Comparison of ENCODE assay signal across 17 mouse cellular contexts in the genomic region with DNA sequence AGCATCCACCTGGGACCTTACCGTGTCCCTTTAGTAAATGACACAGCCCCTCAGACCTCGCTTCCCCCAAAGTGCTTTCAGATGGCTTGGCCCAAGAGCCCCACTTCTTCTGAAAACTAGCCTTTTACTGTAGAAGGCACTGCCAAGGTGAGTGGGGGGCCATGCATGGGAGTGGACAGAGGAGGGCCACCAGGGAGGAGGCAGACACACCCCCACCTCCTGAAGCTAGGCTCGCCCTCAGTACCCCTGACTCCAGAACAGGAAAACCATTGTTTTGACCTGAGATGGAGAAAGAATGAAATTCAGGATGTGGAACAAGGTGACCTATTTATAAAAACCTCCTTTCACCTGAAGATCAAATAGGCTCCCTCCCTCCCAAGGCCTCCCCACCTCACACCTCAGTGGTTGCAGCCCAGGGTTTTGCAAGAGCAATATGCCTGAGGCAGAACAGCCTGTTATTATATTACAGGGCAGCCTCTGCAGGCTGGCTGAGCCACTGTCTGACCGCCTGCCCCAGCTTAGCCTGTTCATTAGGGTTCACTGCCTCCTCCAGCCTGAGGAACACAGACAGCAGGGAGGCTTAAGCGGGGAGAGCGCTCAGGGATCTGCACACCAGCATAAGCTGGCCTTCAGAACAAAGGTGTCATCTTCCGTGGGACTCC. TPM values are rescaled to one million over a fixed set of nuclear protein-coding genes. Genes with fewer than 3 reads are reported as not detected.
A peak's percentile ranks its signal among the peaks of the same experiment; 100 is the strongest.
DNase-seq lines count a peak whose midpoint lies in the region; ATAC-seq lines count a peak whose summit lies in the region.
"Had no signal": no experiment of that assay in that cellular context is flagged by ENCODE, and none has a peak within 500 bp of the region (broad histone marks: within the 10 kb centered on the region; RNA-seq: fewer than 3 reads in every experiment).

No protein-coding gene starts in this region.

- ATAC-seq in midbrain, embryonic 13.5 days: 0 out of 2 replicates have a peak, but pooled peaks have one; percentile 41
- no peak for ATAC-seq in midbrain, embryonic 11.5 days (ENCODE audit: low FRiP score)
- ATAC-seq: forebrain, embryonic 15.5 days; midbrain, embryonic 16.5 days had no signal

- H3K4me3 ChIP-seq in midbrain, embryonic 13.5 days (replicated peaks): no peak overlapping the region
- no peak overlapping the region for H3K4me3 ChIP-seq in midbrain, embryonic 11.5 days (ENCODE audit: low read depth, low read length)
- H3K4me3 ChIP-seq: forebrain, embryonic 15.5 days had no signal

- H3K27me3 ChIP-seq in midbrain, embryonic 13.5 days: no peaks in the 10 kb centered on the region
- H3K27me3 ChIP-seq in midbrain, embryonic 11.5 days (ENCODE audit: control insufficient read depth, insufficient read depth, low read length): no peaks in the 10 kb centered on the region
- H3K27me3 ChIP-seq: forebrain, embryonic 15.5 days had no signal

- peak overlapping the region; percentile 39; the same call in 1 of the 2 replicates for H3K27ac ChIP-seq in midbrain, embryonic 13.5 days
- H3K27ac ChIP-seq in midbrain, embryonic 11.5 days (ENCODE audit: low read depth, low read length): no peak overlapping the region
- H3K27ac ChIP-seq: forebrain, embryonic 15.5 days had no signal

- H3K4me2 ChIP-seq in midbrain, embryonic 13.5 days (replicated peaks): no peak overlapping the region
- H3K4me2 ChIP-seq in midbrain, embryonic 11.5 days: no peak overlapping the region
- H3K4me2 ChIP-seq: forebrain, embryonic 15.5 days had no signal

- H3K9ac ChIP-seq in midbrain, embryonic 13.5 days (replicated peaks): no peak overlapping the region
- H3K9ac ChIP-seq in midbrain, embryonic 11.5 days (ENCODE audit: low read length): no peak overlapping the region
- H3K9ac ChIP-seq: forebrain, embryonic 15.5 days had no signal

- no peaks in the 10 kb centered on the region for H3K9me3 ChIP-seq in midbrain, embryonic 13.5 days
- H3K9me3 ChIP-seq in midbrain, embryonic 11.5 days (ENCODE audit: control insufficient read depth, low read length): no peaks in the 10 kb centered on the region
- H3K9me3 ChIP-seq: forebrain, embryonic 15.5 days; G1E had no signal

- H3K4me1 ChIP-seq in midbrain, embryonic 13.5 days (replicated peaks): peaks cover 22% of the 10 kb centered on the region
- peaks cover 7% of the 10 kb centered on the region for H3K4me1 ChIP-seq in midbrain, embryonic 11.5 days (ENCODE audit: control insufficient read depth, insufficient read depth, low read length)
- H3K4me1 ChIP-seq: forebrain, embryonic 15.5 days had no signal

- WGBS in midbrain, embryonic 13.5 days: 60% methylated on average over 7 of the region's 7 CpGs
- WGBS in midbrain, embryonic 11.5 days: 57% methylated on average over 7 of the region's 7 CpGs

- DNase-seq in embryo, embryonic 10 days (ENCODE audit: low spot score): peak; percentile 44
- DNase-seq in embryo, embryonic 9.5 days (ENCODE audit: extremely low spot score): no peak
- DNase-seq in midbrain, embryonic 11.5 days (ENCODE audit: low spot score, missing footprints): no peak
- DNase-seq in kidney, postnatal 10 days: peak; percentile 50
- DNase-seq in retina, postnatal 1 day: peak; percentile 83
- no peak for DNase-seq in right cerebral cortex, postnatal 36 days (ENCODE audit: low spot score in 2 of 2)
- no peak for DNase-seq in layer of hippocampus, adult 11-12 months (ENCODE audit: low spot score)
- DNase-seq: cerebellum, adult 11-12 months; heart, adult 18-20 months; heart, postnatal 10 days; layer of hippocampus, adult 9-11 months; left cerebral cortex, postnatal 4 days; spleen, adult 18-20 months had no signal

- H3K36me3 ChIP-seq in midbrain, embryonic 13.5 days: no peaks in the 10 kb centered on the region
- no peaks in the 10 kb centered on the region for H3K36me3 ChIP-seq in midbrain, embryonic 11.5 days (ENCODE audit: control insufficient read depth, insufficient read depth, low read length)
- H3K36me3 ChIP-seq: forebrain, embryonic 15.5 days; G1E had no signal

RNA-seq across cellular contexts. Expression of gene Spsb1, which starts 41.0 kb away (rescaled TPM):
- polyA plus RNA-seq in midbrain, embryonic 13.5 days (2015; fragmentation: Nextera tagmentation; extraction: Ambion mirVana): 4.0 and 4.8 TPM in 2 replicates
- polyA plus RNA-seq in midbrain, embryonic 11.5 days (2014; fragmentation: Nextera tagmentation; extraction: Ambion mirVana): 6.3 and 7.5 TPM in 2 replicates

Comparison
In these comparisons a context has a peak if more than half of its experiments do, and no peak if none do; other contexts are left out.
1. DNase-seq: peak in embryo, embryonic 10 days (single experiment), kidney, postnatal 10 days (single experiment) and retina, postnatal 1 day (single experiment); none in embryo, embryonic 9.5 days (single experiment), midbrain, embryonic 11.5 days (single experiment), right cerebral cortex, postnatal 36 days (0 of 2) and layer of hippocampus, adult 11-12 months (single experiment).